Mouse (Mus musculus) heart, postnatal 0 days (tissue): ENCODE data around the gene Asf1b. TPM values are rescaled to one million over a fixed set of nuclear protein-coding genes. Genes with fewer than 3 reads are reported as not detected.

ENCODE experiments used
- ATAC-seq: fragments of 200-750 bp; cut with Nextera tagmentation; 2 replicates; pipeline ENCODE4 v1.8.0; 2017; ENCODE audit warnings: low read depth, moderate number of reproducible peaks, moderate library complexity; ENCODE audit not compliant: insufficient read depth
- DNase-seq: peaks from one replicate; pipeline ENCODE4 v3.0.0-alpha.2; 2016; ENCODE audit warnings: low spot score
- H3K27ac ChIP-seq: fragments of 300-500 bp; sonication (generic); 2 replicates; pipeline ENCODE4 v1.5.1; 2014; ENCODE audit warnings: low read depth, mild to moderate bottlenecking
- H3K27me3 ChIP-seq: fragments of 300-500 bp; sonication (generic); 2 replicates; pipeline ENCODE4 v1.6.1; 2014; ENCODE audit warnings: low read length, mixed read lengths; ENCODE audit not compliant: control insufficient read depth, insufficient read depth
- H3K36me3 ChIP-seq: fragments of 300-500 bp; sonication (generic); replicated peaks from 2 replicates; pipeline ENCODE4 v1.6.1; 2014; ENCODE audit warnings: low read length, mixed read lengths; ENCODE audit not compliant: control insufficient read depth, insufficient read depth
- H3K4me1 ChIP-seq: fragments of 300-500 bp; sonication (generic); 2 replicates; pipeline ENCODE4 v1.6.1; 2014; ENCODE audit warnings: antibody characterized with exemption; ENCODE audit not compliant: control insufficient read depth, insufficient read depth
- H3K4me2 ChIP-seq: fragments of 300-500 bp; sonication (generic); 2 replicates; pipeline ENCODE4 v1.6.1; 2014; ENCODE audit warnings: low read depth, mild to moderate bottlenecking, low read length, moderate library complexity
- H3K4me3 ChIP-seq: fragments of 300-500 bp; sonication (generic); 2 replicates; pipeline ENCODE4 v1.5.1; 2014; ENCODE audit warnings: low read depth, low read length
- H3K9ac ChIP-seq: fragments of 300-500 bp; sonication (generic); replicated peaks from 2 replicates; pipeline ENCODE4 v1.6.1; 2014; ENCODE audit warnings: low read depth, low read length, mixed read lengths
- H3K9me3 ChIP-seq: fragments of 300-500 bp; sonication (generic); replicated peaks from 2 replicates; pipeline ENCODE4 v1.6.1; 2016; ENCODE audit warnings: low read length; ENCODE audit not compliant: control insufficient read depth
- CTCF ChIP-seq: IDR thresholded peaks from 2 replicates; pipeline ENCODE4 v1.5.1; 2016; ENCODE audit warnings: antibody characterized with exemption, control low read depth, low read depth
- EP300 ChIP-seq: IDR thresholded peaks from 2 replicates; pipeline ENCODE4 v1.6.1; 2016; ENCODE audit warnings: antibody characterized with exemption, low read depth
- WGBS: fragments of 180-500 bp; shearing (Covaris S2); extraction: QIAGEN DNeasy Blood & Tissue Kit; methylation state at CpG from one replicate; pipeline ENCODE4 v1.1.7; 2014; 5-methylcytosine and 5-hydroxymethylcytosine counted together
- polyA plus RNA-seq: library from polyadenylated mRNA; unstranded; fragments of >200 nt; fragmentation: Nextera tagmentation; extraction: Ambion mirVana; gene quantifications from 2 replicates; pipeline ENCODE4 v1.2.1, GENCODE M21; 2015
- total RNA-seq: library from RNA; depleted of rRNA; stranded (reverse); fragments of >200 nt; gene quantifications from 2 replicates; pipeline ENCODE4 v1.2.3, GENCODE M21; 2014; ENCODE audit warnings: low replicate concordance; rRNA removed

Gene Asf1b
- total RNA-seq = 109 and 155 TPM in 2 replicates
- polyA plus RNA-seq = 19.2 and 21.5 TPM in 2 replicates

- no peak; the same call in 1 of the 2 replicates for TF ChIP-seq EP300
- TF ChIP-seq CTCF = peak; percentile 94
- peak within 1 kb of the TSS; percentile 43 for H3K9ac ChIP-seq
- peaks cover 12% of the 10 kb centered on the region for H3K4me1 ChIP-seq
- peak within 1 kb of the TSS; percentile 46 for H3K27ac ChIP-seq
- no peaks in the 10 kb centered on the region for H3K27me3 ChIP-seq
- H3K4me3 ChIP-seq = peak within 1 kb of the TSS; percentile 57
- under 1% methylated on average over 75 of the region's 75 CpGs for WGBS
- H3K36me3 ChIP-seq = no peaks in the 10 kb centered on the region
- ATAC-seq = peak; percentile 99
- H3K9me3 ChIP-seq = no peaks in the 10 kb centered on the region
- DNase-seq = peak; percentile 100
- peak within 1 kb of the TSS; percentile 82 for H3K4me2 ChIP-seq
Observed at GRCm38 (mm10) chr8:83955106-83955957, at the start of gene Asf1b, which contains the start of gene Gm10644. Asf1b (plus strand) TSS chr8:83955507. Gm10644 (minus strand) TSS chr8:83955205.

- no peak overlapping the region for H3K9ac ChIP-seq
- H3K36me3 ChIP-seq = no peaks in the 10 kb centered on the region
- no peak overlapping the region for H3K27ac ChIP-seq
- H3K4me2 ChIP-seq = no peak overlapping the region
- no peak for ATAC-seq
- no peak for TF ChIP-seq CTCF
- TF ChIP-seq EP300 = no peak
- H3K9me3 ChIP-seq = no peaks in the 10 kb centered on the region
- H3K27me3 ChIP-seq = no peaks in the 10 kb centered on the region
- H3K4me3 ChIP-seq = no peak overlapping the region
- DNase-seq = no peak
- H3K4me1 ChIP-seq = peaks cover 21% of the 10 kb centered on the region
- WGBS = 67% methylated on average over 6 of the region's 6 CpGs
Observed at GRCm38 (mm10) chr8:83908583-83908982, 46.7 kb upstream of the Asf1b start.

GRCm38 (mm10) chr8:83909311-83909710 lies 46.0 kb upstream of the Asf1b start:
- TF ChIP-seq CTCF (no peak), EP300 (no peak)
- no peak overlapping the region for H3K9ac ChIP-seq
- ATAC-seq = no peak

GRCm38 (mm10) chr8:83911809-83912731 lies 43.2 kb upstream of the Asf1b start:
- Histone ChIP-seq H3K27me3 (no peaks in the 10 kb centered on the region), H3K9ac (no peak overlapping the region), H3K9me3 (no peaks in the 10 kb centered on the region), H3K36me3 (no peaks in the 10 kb centered on the region), H3K4me2 (no peak overlapping the region), H3K27ac (no peak overlapping the region), H3K4me3 (no peak overlapping the region), H3K4me1 (peaks cover 19% of the 10 kb centered on the region)
- 53% methylated on average over 5 of the region's 5 CpGs for WGBS
- ATAC-seq = no peak
- DNase-seq = no peak
- TF ChIP-seq CTCF (no peak), EP300 (no peak)

More at GRCm38 (mm10) chr8:83909311-83909710, 46.0 kb upstream of the Asf1b start:
- H3K4me3 ChIP-seq = no peak overlapping the region
- no peak overlapping the region for H3K27ac ChIP-seq
- H3K4me1 ChIP-seq = peaks cover 21% of the 10 kb centered on the region
- H3K4me2 ChIP-seq = no peak overlapping the region
- no peak for DNase-seq
- no peaks in the 10 kb centered on the region for H3K9me3 ChIP-seq
- no peaks in the 10 kb centered on the region for H3K27me3 ChIP-seq
- no peaks in the 10 kb centered on the region for H3K36me3 ChIP-seq
- 66% methylated on average over 8 of the region's 8 CpGs for WGBS

- H3K9me3 ChIP-seq = no peaks in the 10 kb centered on the region
- no peak overlapping the region for H3K9ac ChIP-seq
- DNase-seq (no peak), ATAC-seq (no peak)
- no peak overlapping the region for H3K4me2 ChIP-seq
- peaks cover 19% of the 10 kb centered on the region for H3K4me1 ChIP-seq
- no peak overlapping the region for H3K27ac ChIP-seq
- peaks cover 6% of the 10 kb centered on the region; the same call in 1 of the 2 replicates for H3K36me3 ChIP-seq
- no peaks in the 10 kb centered on the region for H3K27me3 ChIP-seq
- 80% methylated on average over 3 of the region's 3 CpGs for WGBS
- TF ChIP-seq EP300 = no peak
- TF ChIP-seq CTCF = no peak
- no peak overlapping the region for H3K4me3 ChIP-seq
Observed at GRCm38 (mm10) chr8:83914232-83914631, 41.1 kb upstream of the Asf1b start.
